Mouse (Mus musculus) thymus, adult 18-20 months (tissue): ENCODE measurements around the gene Hoxa7.

Source experiments
- DNase-seq, 2 experiments: peaks; one replicate each; pipeline ENCODE4 v3.0.0; 2022; ENCODE audit warnings: mixed read lengths in 2 of 2

The Hoxa7 gene

DNA sequence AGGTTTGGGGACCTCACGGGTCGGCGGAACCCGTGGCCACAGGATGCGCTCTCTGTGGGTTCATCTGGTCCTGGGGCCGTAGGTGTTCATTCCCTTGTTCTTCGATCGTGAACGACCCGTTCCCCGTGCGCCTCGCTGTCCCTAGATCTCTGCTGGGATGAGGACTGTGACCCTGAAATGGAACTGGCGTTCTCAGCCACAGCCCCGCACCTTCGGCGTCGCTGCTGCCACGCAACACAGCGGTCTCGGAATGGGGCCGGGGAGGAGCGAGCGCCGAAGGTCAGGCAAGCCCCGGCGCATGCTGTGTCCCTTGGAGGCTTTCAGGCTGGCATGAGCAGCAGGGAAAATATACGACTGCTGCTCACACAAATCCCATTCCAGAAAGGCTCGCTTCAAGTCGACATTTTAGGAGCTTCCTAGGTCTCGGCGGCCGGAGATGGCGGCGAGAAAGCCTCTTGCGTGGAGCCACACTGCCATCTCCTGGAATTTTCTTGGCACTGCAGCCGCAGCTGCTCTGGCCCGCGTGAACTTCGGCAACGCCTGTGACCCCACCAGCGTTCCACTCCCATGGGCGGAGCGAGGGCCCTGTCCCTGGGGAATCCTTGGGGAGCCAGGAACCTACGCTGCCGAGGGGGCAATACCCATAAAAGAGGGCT, at the start of gene Hoxa7:
Gene Hoxa7 (minus strand): TSS at position 518 of the 656 bp plus-strand sequence.
- DNase-seq = peak; percentile 52 to 63

DNA sequence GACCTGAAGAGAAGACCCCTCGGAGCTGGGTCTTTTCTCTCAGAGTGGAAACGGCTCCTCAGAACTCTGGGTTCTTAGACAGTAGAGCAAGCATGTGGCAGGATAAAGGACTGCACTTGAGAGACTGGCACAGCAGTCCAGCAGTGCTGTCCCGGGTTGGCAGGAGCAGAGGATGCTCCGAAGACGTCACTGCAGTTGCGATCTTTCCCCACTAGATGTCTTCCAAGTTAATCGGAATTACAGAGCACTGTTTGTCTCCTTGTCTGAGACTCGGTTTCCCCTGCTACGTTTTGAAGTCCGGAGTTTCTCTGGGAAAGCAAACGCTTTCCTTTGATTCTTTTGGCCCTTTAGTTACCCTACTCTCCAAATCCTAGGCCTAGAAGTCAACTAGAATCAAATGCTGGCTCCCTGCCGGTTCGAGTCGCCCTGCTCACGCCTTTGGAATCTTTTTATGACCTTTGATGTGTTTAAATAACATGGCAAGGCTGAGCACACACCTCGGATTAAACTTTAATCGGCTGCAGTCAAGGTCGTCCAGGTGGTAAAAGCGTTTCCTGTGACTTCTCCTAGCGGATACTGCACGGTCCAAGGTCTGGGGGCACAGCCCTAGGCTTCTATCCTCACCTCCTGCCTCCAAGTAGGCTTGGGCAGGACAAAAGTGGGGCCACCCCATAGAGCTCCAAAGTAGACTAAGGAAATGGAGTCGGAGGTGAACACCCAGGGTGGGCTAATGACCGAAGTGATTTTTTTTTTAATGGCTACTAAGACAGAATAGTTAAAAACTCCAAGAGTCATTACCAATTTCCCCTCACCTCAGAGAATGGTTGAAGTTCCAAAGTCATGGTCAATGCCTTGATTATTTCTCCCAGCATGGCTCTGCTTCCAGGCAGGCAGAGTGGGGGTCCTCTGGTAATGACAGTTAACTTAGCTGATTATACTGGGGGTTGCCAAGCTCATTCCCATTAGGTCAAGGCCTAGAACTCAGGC, 49.1 kb upstream of the Hoxa7 start:
- DNase-seq = no peak

DNA sequence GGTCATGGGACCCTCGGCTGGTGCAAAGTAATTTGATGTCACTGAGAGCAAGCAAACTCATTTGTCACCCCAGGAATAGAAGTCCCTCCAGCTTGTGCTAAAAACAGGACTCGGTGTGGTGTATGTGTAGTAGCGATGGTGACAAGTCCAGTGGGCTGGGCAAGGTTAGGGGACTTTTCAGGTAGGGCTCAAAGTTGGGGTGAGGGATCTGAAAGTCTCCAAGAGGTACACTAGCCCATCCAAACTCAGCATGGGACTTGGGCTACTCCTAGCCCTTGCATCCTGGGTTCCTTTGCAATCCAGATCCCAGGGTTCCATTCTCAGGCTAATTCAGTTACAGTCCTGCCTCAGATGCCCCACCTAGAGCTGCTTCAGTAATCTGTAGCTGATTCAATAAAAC, 47.1 kb upstream of the Hoxa7 start:
- DNase-seq = no peak

DNA sequence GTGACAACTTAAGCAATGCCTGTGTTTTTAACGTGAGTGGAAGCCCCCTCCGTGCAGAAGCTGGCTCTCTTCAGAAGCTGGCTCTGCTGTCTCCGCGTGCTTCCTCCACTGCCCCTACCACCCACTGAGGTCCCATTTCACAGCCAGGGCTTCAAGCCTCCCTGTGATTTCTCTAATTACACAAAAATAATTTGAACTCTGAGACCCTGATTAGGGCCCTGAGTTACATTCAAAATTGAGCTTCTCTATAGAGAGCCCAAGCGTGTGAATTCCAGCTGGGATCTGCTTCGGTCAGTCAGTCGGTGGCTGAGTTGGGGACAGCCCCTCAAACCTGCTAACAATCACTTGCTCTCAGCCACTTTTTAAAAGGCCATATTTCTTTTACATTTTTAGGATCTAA, 46.7 kb upstream of the Hoxa7 start:
- no peak for DNase-seq

DNA sequence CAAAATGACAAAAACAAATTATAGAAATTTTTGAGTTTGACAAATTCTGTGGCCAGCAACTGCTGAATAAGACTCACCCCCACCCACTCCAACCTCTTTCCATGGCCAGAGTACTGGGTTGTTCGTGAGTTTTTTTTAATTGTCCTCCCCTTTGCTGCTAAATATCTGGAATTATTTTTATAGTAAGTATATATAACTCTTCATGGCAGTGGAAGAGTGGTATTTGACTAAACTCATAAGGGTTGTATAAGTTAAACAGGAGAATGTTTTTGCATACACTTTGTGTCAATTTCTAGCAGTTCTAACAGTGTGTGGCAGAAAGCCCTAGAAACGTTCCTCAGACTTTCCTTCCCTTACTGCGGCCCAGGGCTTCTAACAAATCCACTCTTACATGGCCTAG, 46.0 kb upstream of the Hoxa7 start:
- DNase-seq = no peak

DNA sequence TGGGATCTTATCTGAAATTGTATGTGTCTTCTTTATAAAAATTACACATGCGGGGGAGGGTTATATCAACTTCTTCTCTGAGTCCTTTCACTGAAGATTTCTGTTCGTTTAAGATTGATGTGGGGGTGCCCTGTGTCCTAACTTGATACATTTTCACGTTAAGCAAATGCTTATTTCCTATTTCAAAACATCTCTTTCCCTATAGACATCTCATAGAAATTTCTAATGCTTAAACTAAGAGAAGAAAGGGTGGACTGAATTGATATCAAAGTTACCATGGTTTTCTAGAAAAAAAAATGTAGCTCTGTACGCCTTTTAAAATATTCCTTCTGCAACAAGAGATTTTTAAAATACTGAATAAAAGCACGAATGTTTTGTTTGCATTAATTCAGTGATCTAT, 45.6 kb upstream of the Hoxa7 start:
- no peak for DNase-seq

DNA sequence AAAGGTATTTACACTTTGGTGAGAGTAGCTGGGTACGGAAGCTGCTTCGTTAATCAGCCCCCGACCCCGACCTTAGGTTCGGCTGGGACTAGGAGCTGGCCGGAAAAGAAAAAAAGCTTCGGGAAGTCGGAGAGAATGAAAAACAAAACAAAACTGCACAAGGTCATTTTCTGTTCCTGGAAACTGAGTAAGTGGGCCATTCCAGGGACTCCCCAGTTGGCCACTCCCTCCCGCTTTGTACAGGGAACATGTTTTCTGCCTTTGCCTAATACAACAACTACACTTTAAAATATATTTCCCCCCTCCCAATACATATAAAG, 45.0 kb upstream of the Hoxa7 start:
- no peak for DNase-seq

DNA sequence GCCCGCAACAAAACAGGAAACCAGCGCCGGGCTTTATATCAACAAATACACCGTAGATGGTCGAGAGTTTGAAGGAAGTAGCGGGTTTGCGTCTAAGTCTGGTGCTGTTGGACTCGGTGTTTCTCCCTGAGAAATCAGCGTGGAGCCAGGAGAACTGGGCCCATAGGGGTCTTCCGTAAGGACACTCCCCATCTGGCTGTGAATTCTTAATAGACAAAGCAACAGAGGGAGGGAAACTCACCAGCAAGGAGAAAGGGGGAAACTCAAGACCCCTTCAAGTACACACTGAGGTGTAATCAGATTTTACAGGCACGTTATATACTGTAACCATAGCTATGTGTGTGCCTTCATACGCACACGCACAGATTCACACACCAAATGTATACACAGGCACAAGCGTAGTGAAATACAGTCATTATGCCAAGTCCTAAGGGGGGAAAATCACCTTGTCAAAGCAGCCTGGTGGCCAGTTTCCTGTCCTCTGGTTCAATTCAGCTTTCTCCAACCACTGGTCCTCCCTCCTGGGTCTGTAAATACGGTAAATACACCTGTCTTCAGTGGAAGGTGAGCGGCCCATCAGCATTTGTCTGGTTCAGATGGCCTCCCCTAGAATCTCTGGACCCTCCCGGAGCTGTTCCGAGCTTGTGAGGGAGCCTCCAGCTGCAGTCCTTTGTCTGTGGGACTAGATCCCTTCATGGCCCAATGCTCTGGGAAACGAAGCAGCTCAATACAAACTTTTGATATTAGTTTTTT, 44.4 kb upstream of the Hoxa7 start:
- DNase-seq = no peak

DNA sequence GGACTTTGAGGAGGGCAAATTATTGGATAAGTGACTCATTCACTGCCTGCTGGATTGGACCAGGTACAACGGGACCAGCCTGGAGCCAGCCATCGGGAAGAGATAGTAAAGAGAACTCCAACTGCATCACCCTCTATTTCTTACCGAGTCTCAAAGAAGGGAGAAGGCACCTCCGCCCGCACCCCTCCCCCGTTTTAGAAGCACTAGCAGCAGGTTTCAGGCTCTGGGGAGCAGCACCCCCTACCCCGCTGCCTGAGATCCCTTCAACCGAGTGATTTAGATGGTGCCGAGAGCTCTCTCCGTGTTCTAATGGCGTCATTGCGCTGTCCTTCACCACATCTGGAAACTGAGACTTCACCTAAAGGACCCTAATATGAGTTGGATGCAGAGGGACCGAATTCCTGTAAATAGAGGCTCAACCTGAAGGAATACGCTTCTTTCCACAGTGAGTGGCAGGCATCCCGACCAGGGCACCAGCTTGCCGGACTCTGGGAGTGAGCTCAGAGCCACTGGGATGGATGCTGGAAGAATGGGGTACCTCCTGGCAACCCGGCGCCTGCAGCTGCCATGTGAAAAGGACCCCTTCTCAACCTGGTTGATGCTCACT, 43.8 kb upstream of the Hoxa7 start:
- no peak for DNase-seq

DNA sequence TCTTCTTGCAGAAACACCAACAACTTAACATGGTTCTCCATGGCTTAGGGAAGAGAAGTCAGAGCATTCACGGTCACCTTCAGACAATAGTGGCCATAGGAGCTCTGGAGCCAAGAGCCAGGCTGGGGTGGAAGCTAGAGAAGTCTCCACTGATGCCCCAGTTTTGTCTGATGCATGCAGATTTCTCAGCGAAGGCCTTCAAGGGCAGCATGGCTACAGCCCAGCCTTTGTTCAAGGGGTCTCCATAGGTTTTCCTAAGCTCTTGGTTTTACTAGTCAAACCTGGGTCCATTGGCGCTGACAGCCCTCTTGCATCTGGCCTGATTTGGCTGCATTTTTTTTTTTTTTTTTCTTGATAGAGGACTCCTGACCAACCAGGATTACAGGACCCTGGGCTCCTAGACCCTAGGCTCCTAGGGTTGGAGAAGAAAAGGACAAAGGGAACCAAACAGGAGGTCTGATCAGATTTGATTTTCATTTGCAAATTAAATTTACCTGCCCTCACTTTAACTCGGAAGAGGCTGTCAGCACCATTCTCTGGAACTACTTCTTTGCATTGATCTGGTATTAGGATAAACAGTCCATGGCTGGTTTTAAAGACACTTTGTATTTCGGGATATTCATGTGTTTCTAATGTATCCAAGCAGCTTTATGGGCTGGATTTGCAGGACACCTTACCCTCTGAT, 42.6 kb upstream of the Hoxa7 start:
- DNase-seq = no peak

DNA sequence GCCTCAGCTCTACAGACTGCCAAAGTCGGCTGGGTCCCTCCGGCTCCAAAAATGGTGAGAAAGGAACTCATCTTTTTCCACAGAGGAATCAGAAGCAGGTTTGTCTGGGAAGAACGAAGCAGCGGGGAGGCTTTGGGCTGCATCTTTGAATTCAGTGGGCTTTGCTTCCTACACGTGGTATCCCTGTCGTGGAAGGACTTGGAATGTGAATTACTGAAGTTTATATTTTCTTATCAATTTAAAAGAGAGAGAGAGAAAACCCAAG, 41.6 kb upstream of the Hoxa7 start:
- DNase-seq = no peak

DNA sequence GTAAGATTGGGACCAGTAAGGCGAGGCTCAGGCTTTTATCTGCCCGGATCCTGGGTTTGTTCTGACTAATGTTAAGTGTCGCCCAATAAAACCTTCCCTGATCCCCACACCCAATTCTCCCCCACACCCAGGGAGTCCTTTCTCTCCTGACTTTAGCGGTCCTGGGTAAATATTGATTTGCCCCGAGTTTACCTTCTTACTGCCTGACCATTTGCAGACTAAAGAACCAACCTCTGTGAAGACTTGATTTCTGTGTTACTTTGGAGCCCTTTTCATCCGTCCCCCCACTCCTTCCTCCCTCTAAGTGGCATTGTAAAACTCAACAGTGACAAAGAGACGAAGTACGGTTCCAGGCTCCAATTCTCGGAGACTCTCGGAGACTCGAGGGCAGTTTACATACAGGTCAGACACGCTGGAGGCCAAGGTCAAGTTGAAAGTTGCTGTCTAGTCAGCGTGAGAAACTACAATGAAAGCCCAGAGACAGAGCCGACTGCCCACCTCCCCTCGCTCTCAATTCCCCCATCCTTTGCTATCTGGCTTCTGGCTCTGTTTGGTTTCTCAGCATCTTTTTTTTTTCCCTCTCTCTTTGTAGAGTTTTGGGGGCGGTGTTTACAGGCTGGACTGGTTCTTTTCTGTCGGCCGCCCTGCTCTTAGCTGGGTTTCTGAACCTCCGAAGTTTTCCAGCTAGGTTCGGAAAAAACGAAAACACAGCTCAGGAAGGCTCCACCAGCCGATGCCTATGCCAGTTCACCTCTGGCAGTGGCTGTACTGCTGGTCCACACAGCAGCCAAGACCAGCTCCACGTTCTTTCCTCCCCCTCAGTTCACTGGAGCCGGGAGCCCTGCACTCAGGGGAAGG, 41.0 kb upstream of the Hoxa7 start:
- no peak for DNase-seq

DNA sequence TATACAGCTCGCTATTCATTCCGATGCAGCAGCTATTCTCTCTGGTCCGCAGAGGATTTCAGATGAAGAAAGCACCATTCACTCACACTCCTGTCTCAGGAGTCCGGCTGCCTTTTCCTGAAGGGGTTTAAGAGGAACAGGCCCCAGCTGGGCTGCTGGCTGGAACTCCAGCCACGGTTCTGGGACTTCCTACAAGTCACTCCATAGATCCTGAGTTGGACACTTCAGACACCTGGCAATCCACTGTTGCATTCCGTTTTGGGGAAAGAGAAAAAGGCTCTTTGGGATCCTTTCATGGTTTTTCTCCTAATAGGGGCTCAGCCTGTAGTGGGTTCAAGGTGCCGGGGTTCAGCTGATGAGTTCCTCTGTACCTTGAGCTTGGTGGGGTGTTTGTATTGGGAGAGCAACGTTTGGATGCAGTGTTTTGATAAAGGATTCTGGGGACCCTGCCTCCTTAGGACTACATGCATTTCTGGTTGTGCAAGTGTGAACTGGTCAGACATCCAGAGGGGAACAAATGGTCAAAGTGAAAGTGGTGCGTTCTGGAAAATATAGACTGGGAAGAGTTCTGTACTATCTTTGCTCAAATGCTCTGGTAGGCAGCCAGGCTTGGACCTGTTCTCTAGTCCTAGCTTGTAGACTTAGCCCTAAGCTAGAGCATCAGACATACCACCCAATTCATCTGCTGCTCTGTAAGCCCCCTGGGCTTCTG, 40.3 kb upstream of the Hoxa7 start:
- DNase-seq = no peak

DNA sequence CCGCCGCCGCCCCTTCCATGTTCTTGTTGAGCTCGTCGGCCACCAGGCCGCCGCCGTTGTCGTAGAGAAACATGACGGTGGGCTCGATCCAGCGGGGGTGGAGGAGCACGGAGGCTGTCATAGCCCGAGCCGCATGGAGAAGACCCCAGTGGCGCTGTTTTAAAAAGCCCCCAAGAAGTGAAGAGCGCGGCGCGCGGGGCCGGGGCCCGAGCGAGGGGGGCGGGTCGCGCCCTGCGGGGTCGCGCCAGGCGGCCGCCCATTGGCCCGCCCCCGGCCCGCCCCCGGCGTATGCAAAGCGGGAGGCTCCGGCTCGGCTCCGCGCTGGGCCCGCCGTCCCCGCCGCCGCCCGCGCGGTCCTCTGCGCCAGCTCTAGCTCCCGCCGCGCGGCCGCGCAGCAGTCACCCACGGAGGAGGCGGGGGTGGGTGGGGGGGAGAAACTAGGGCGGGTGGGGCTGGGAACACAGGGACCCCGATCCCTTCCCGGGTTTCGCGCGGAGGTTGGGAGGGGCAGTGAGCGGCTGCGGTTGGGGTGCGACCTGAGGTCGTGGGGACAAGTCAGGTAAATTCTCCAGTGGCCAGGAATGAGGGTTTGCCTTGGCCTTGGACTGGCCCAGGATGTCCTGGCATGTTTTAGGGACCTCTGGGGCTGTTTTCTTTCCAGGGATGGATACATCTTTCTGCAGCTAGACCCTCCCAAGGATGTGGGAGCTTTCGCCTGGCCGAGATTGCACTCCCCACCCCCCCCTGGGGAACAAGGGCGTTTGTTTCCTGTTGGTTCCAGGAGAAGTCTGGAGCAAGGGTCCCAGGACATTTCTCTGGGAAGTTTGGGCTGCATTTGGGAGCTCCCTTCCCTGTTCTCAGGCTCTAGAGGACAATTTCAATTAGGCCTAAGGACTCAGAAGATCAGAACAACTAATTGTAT, 39.3 kb upstream of the Hoxa7 start, which contains the start of gene Hoxa13:
Gene Hoxa13 (minus strand): TSS at position 227 of the 922 bp plus-strand sequence.
- DNase-seq = no peak

DNA sequence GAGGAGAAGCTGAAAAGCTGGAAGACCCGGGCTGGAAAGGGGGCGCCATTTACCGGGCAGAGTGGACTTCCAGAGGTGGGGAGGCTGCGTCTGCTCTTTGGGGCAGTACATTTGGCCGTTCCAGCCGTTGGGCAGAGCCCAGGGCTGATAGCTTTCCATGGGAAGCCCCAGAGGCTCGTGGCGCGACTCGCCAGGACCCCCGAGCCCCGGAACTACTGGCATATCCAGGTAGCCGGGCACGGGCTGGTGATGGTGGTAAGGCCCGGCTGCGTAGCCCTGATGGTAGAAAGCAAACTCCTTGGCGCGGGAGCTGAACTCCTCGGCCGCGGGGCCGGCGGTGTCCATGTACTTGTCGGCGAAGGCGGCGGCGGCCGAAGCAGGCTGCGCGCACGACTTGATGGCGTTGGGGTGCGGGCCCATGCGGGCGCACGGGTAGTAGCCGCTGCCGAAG, 38.2 kb upstream of the Hoxa7 start:
- no peak for DNase-seq

DNA sequence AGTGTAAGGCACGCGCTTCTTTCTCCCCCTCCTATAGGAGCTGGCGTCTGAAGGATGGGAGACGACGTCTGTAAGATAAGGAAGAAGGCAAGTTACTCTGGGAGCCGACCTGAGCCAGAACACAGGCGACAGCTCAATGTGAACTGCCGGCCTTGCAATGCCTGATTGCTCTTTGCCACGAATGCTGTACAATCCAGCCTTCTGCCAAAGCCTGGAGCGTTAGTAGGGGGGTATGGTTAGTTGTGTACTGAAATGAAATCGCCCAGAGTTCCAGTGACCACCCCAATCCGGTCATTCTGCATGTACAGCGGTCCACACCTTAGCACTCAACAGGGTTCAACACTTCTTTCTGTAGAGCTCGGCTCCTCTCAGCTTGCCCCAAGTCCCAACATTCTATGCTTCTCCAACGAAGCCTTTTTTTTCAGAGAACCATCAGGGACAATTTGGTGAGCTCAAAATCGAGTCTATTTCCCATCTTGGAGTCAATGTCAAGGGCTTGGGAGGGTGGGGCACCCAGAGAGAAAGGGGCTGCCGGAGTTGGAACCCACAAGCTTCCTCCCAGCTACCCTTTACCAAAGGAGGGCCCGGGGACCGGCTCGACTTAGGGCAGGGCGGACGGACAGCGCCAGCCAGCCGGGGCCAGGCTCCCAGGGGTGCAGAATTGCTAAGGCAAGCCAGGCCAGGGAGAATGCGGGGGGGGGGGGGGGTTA, 37.6 kb upstream of the Hoxa7 start:
- no peak for DNase-seq

DNA sequence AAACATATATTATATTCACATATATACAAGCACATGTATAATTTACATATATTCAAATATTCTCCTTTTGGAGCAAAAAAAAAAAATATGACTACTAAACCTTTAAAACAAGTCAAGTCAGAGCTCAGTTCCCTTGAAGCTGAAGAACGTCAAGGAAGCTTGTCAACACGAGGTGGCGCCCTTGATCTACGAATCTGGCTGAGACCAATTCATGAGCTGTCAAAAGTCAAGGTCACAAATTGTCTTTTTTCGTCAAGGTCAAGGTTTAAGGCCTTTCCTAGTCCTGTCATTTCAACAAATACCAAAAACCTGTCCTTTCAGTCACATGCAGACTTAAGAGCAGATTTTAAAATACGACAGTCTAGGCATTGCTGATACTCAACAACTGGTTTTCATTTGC, 35.3 kb upstream of the Hoxa7 start:
- DNase-seq = peak in 1 of 2 experiments; percentile 51

DNA sequence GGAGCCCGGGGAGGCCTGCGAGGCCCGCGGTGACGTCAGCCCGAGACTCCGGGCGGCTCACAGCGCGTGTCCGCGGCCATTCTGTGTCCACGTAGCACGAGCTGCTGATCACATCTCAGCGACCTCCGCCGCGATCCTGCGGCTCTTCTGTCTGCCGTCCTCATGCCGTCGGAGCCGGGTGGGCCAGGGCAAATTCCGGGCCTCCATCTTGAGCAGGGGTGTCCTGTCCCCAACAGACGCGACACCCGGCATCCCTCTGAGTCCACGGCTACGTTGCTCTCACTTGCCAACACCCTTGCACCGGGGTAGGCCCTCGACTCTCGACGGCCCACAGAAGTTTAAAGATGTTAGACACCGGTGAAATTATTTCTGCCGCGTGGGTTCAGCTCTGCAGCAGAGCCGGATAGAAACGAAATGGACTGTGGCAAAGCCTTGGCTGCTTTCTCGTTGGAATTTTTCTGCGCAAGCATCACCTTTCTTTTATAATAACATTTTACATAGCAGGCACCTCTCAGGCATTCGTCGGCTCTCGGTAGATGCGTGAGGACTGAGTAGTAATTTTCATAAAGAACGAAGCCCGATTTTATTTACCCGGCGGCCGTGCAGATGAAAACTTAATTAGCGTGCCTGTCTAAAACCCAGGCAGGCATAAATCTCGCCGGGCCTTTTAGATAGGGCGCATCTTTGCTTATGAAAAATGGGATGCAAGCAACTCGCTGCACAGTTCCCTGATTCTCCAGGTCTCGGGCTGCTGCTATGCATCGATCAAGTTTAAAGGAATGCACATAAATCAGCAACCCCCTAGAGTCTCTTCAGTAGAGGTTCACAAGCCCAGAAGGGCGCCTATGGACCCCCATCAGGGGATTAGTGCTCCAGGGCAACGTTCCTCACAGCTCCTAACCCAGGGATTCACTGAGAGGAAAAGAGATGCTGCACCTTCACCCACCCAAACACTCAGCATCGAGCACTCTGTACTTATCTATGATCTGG, 32.2 kb upstream of the Hoxa7 start:
- DNase-seq = no peak
